Comparison of ENCODE assay signal across 9 mouse cellular contexts in genomic region chr12:77638266-77638665, GRCm38 (mm10).
DNase-seq lines count a peak whose midpoint lies in the region; ATAC-seq and TF ChIP-seq lines count a peak whose summit lies in the region.
"Had no signal": no experiment of that assay in that cellular context is flagged by ENCODE, and none has a peak within 500 bp of the region (broad histone marks: within the 10 kb centered on the region; RNA-seq: fewer than 3 reads in every experiment).

No protein-coding gene starts in this region.

- peaks cover 8% of the 10 kb centered on the region for H3K4me1 ChIP-seq in lung, embryonic 14.5 days (ENCODE audit: insufficient read depth)
- peaks cover 8% of the 10 kb centered on the region; the same call in 1 of the 2 replicates for H3K4me1 ChIP-seq in neural tube, embryonic 15.5 days
- H3K4me1 ChIP-seq: limb, embryonic 15.5 days had no signal

- ATAC-seq in lung, embryonic 14.5 days (ENCODE audit: insufficient read depth): peak; percentile 96
- ATAC-seq in neural tube, embryonic 15.5 days (ENCODE audit: low FRiP score): no peak

- H3K9ac ChIP-seq in lung, embryonic 14.5 days: no peak overlapping the region
- no peak overlapping the region for H3K9ac ChIP-seq in neural tube, embryonic 15.5 days (replicated peaks)
- H3K9ac ChIP-seq: limb, embryonic 15.5 days had no signal

- peaks cover 3% of the 10 kb centered on the region; the same call in 1 of the 2 replicates for H3K27me3 ChIP-seq in lung, embryonic 14.5 days (ENCODE audit: insufficient read depth, low read length)
- H3K27me3 ChIP-seq in neural tube, embryonic 15.5 days (replicated peaks): no peaks in the 10 kb centered on the region
- H3K27me3 ChIP-seq: limb, embryonic 15.5 days had no signal

- H3K36me3 ChIP-seq in lung, embryonic 14.5 days (ENCODE audit: insufficient read depth): no peaks in the 10 kb centered on the region
- H3K36me3 ChIP-seq in neural tube, embryonic 15.5 days: no peaks in the 10 kb centered on the region
- H3K36me3 ChIP-seq: limb, embryonic 15.5 days had no signal

- no peak overlapping the region for H3K4me2 ChIP-seq in lung, embryonic 14.5 days
- H3K4me2 ChIP-seq in neural tube, embryonic 15.5 days: no peak overlapping the region
- H3K4me2 ChIP-seq: limb, embryonic 15.5 days had no signal

- no peak overlapping the region for H3K27ac ChIP-seq in lung, embryonic 14.5 days (ENCODE audit: low read depth)
- H3K27ac ChIP-seq in neural tube, embryonic 15.5 days (replicated peaks): no peak overlapping the region
- H3K27ac ChIP-seq: limb, embryonic 15.5 days had no signal

- H3K4me3 ChIP-seq in lung, embryonic 14.5 days (ENCODE audit: low read depth, low read length): no peak overlapping the region
- H3K4me3 ChIP-seq in neural tube, embryonic 15.5 days (replicated peaks): no peak overlapping the region
- H3K4me3 ChIP-seq: limb, embryonic 15.5 days had no signal

- no peak for TF ChIP-seq CTCF in lung, embryonic 14.5 days (IDR thresholded peaks at IDR 0.05; ENCODE audit: low read depth)

- 20% methylated on average over 7 of the region's 7 CpGs for whole genome bisulfite sequencing in lung, embryonic 14.5 days
- 78% methylated on average over 7 of the region's 7 CpGs for WGBS in neural tube, embryonic 15.5 days

- H3K9me3 ChIP-seq in lung, embryonic 14.5 days (ENCODE audit: low read depth, low read length): no peaks in the 10 kb centered on the region
- H3K9me3 ChIP-seq in neural tube, embryonic 15.5 days (replicated peaks): no peaks in the 10 kb centered on the region
- H3K9me3 ChIP-seq: limb, embryonic 15.5 days had no signal

- DNase-seq in lung, embryonic 14.5 days: peak; percentile 93
- DNase-seq in lung, postnatal 25 days (ENCODE audit: low spot score): no peak
- peak; percentile 53 for DNase-seq in adrenal gland, postnatal 25 days
- DNase-seq in gastrocnemius, adult 8-10 months (ENCODE audit: low spot score in 2 of 2): peak; percentile 43 to 60
- peak; percentile 58 to 65 for DNase-seq in kidney, postnatal 4 days
- no peak for DNase-seq in urinary bladder, adult 18-20 months (ENCODE audit: low spot score in 2 of 2)
- no peak for DNase-seq in thymus, postnatal 0 days (ENCODE audit: low spot score)

Comparison
In these comparisons a context has a peak if more than half of its experiments do, and no peak if none do; other contexts are left out.
1. DNase-seq: peak in lung, embryonic 14.5 days (single experiment), adrenal gland, postnatal 25 days (single experiment), gastrocnemius, adult 8-10 months (2 of 2) and kidney, postnatal 4 days (2 of 2); none in lung, postnatal 25 days (single experiment), urinary bladder, adult 18-20 months (0 of 2) and thymus, postnatal 0 days (single experiment).